Mouse (Mus musculus) megakaryocyte, embryonic 14.5 days (primary cell): ENCODE data around the gene B3galnt2.

Experiments
- FLI1 ChIP-seq: IDR thresholded peaks from 2 replicates; pipeline ENCODE4 v1.6.1; 2012; ENCODE audit warnings: low read length, inconsistent platforms, mixed read lengths
- GATA1 ChIP-seq: IDR thresholded peaks from 3 replicates; pipeline ENCODE4 v1.6.1; 2012; ENCODE audit warnings: mixed read lengths, low read length, inconsistent platforms, borderline replicate concordance

GRCm38 (mm10) chr13:13919396-13919795 is 34.9 kb upstream of the B3galnt2 start:
- TF ChIP-seq FLI1 (no peak), GATA1 (no peak)
